Comparison of ENCODE assay signal across 8 mouse cellular contexts in genomic region chr2:32451870-32452372, GRCm38 (mm10). TPM values are rescaled to one million over a fixed set of nuclear protein-coding genes. Genes with fewer than 3 reads are reported as not detected.
A peak's percentile ranks its signal among the peaks of the same experiment; 100 is the strongest.
DNase-seq lines count a peak whose midpoint lies in the region; ATAC-seq and TF ChIP-seq lines count a peak whose summit lies in the region.

No protein-coding gene starts in this region.

- no peaks in the 10 kb centered on the region for H3K27me3 ChIP-seq in Patski
- no peaks in the 10 kb centered on the region for H3K27me3 ChIP-seq in hindbrain, embryonic 13.5 days

- peak; percentile 93 for ATAC-seq in Patski
- ATAC-seq in hindbrain, embryonic 13.5 days (ENCODE audit: low FRiP score): peak; percentile 97

- H3K9me3 ChIP-seq in hindbrain, embryonic 13.5 days: no peaks in the 10 kb centered on the region

- peak overlapping the region; percentile 96 for H3K27ac ChIP-seq in hindbrain, embryonic 13.5 days

- peak overlapping the region; percentile 87 for H3K9ac ChIP-seq in hindbrain, embryonic 13.5 days

- peak; percentile 96 for DNase-seq in Patski (ENCODE audit: low read depth, low spot score)
- peak; percentile 98 to 99 for DNase-seq in cerebellum, postnatal 14 days
- peak; percentile 96 to 99 for DNase-seq in frontal cortex, postnatal 14 days (ENCODE audit: low spot score in 2 of 2)
- peak; percentile 94 to 96 for DNase-seq in layer of hippocampus, postnatal 25 days (ENCODE audit: extremely low spot score in 1 of 2, low spot score in 1 of 2)
- DNase-seq in lung, postnatal 25 days (ENCODE audit: low spot score): peak; percentile 99
- peak; percentile 99 for DNase-seq in retina, embryonic 14.5 days (ENCODE audit: low spot score)
- DNase-seq in thymus, postnatal 4 days: peak; percentile 98

- WGBS in hindbrain, embryonic 13.5 days: 0% methylated on average over 25 of the region's 25 CpGs

- H3K4me3 ChIP-seq in hindbrain, embryonic 13.5 days: peak overlapping the region; percentile 77

- CTCF ChIA-PET in Patski (lab: Charles Lee): interaction anchor here (0.9 to 3.0 kb wide), 4 partner anchors 15 to 47 kb away, joined by 3 to 9 read pairs (median 4); no protein-coding TSS in a partner anchor

- in situ Hi-C loops in Patski (cut with MboI; ENCODE audit: low pct_unique_long_range_greater_than_20kb): loop anchor here (5.0 kb wide), 1 partner anchor 35 kb away; no protein-coding TSS in a partner anchor

- H3K4me2 ChIP-seq in hindbrain, embryonic 13.5 days: peak overlapping the region; percentile 79

- peaks cover 12% of the 10 kb centered on the region; the same call in 1 of the 2 replicates for H3K36me3 ChIP-seq in hindbrain, embryonic 13.5 days

- POLR2A ChIA-PET in Patski (lab: Charles Lee): interaction anchor here (1.1 to 1.2 kb wide), 2 partner anchors 27 to 121 kb away, joined by 3 read pairs; no protein-coding TSS in a partner anchor

- H3K4me1 ChIP-seq in hindbrain, embryonic 13.5 days (replicated peaks): peaks cover 45% of the 10 kb centered on the region

- TF ChIP-seq CTCF in Patski (IDR thresholded peaks at IDR 0.05): no peak

RNA-seq across cellular contexts. Expression of gene Slc25a25, which starts 0.7 kb away (rescaled TPM):
- 18.5 TPM for polyA plus RNA-seq in Patski (2021)
- polyA plus RNA-seq in hindbrain, embryonic 13.5 days (2015; fragmentation: Nextera tagmentation; extraction: Ambion mirVana): 46.2 and 50.1 TPM in 2 replicates
- total RNA-seq in layer of hippocampus, postnatal 25 days (2021): 10 to 100 TPM; 53.5 to 55.2 TPM

RNA-seq across cellular contexts. Expression of gene Naif1, which starts 1.7 kb away (rescaled TPM):
- 5.9 TPM for polyA plus RNA-seq in Patski (2021)
- 5.1 and 5.9 TPM in 2 replicates for polyA plus RNA-seq in hindbrain, embryonic 13.5 days (2015; fragmentation: Nextera tagmentation; extraction: Ambion mirVana)
- total RNA-seq in layer of hippocampus, postnatal 25 days (2021): 1 to 10 TPM; 4.1 to 4.2 TPM

RNA-seq across cellular contexts. Expression of gene Ptges2, which starts 56.2 kb away (rescaled TPM):
- polyA plus RNA-seq in Patski (2021): 53.1 TPM
- polyA plus RNA-seq in hindbrain, embryonic 13.5 days (2015; fragmentation: Nextera tagmentation; extraction: Ambion mirVana): 41.2 and 41.3 TPM in 2 replicates
- total RNA-seq in layer of hippocampus, postnatal 25 days (2021): 10 to 100 TPM; 40.1 to 41.9 TPM

Comparison
In these comparisons a context has a peak if more than half of its experiments do, and no peak if none do; other contexts are left out.
1. Peak in every context shown above with its lines: DNase-seq, ATAC-seq, H3K4me3 ChIP-seq and H3K27ac ChIP-seq.